Mouse (Mus musculus) CH12.LX (cell line): ENCODE measurements around the gene Dok1. TPM values are rescaled to one million over a fixed set of nuclear protein-coding genes. Genes with fewer than 3 reads are reported as not detected.

ENCODE experiments used
- DNase-seq: peaks from one replicate; pipeline ENCODE4 v3.0.0-alpha.2; 2013; ENCODE audit errors: extremely low read depth
- H3K27ac ChIP-seq: 2 replicates; pipeline ENCODE4 v1.5.1; 2012; ENCODE audit warnings: low read depth, mild to moderate bottlenecking, control low read depth, moderate library complexity; ENCODE audit not compliant: insufficient read depth
- H3K27me3 ChIP-seq: replicated peaks from 2 replicates; pipeline ENCODE3; 2012; ENCODE audit warnings: inconsistent platforms
- H3K36me3 ChIP-seq, 2 experiments: replicated peaks in 1 of 2; 2 replicates each; pipeline versions ENCODE3 to v1.6.1; 2012; ENCODE audit warnings: inconsistent platforms in 1 of 2, low read length in 1 of 2, mild to moderate bottlenecking in 1 of 2, mixed read lengths in 1 of 2, moderate library complexity in 1 of 2; ENCODE audit not compliant: control insufficient read depth in 1 of 2, insufficient read depth in 1 of 2
- H3K4me1 ChIP-seq, 2 experiments: 2 replicates each; pipeline ENCODE4 v1.6.1; 2012; ENCODE audit warnings: inconsistent platforms in 1 of 2, moderate library complexity in 1 of 2; ENCODE audit not compliant: insufficient read depth in 2 of 2, control insufficient read depth in 1 of 2
- H3K4me2 ChIP-seq: 2 replicates; pipeline ENCODE4 v1.6.1; 2012; ENCODE audit warnings: low read depth, mild to moderate bottlenecking, control low read depth; ENCODE audit not compliant: poor library complexity, insufficient read depth, severe bottlenecking
- H3K4me3 ChIP-seq, 3 experiments: fragments of 150-350 bp in 1 of 3; sonication (generic) in 1 of 3; replicated peaks in 1 of 3; 2 replicates each; pipeline versions ENCODE3 to v1.5.1; 2011 to 2012; ENCODE audit warnings: low read depth in 2 of 3, low read length in 2 of 3, mild to moderate bottlenecking in 2 of 3, moderate library complexity in 2 of 3, control low read depth in 1 of 3, improper control_type of control experiment in 1 of 3, inconsistent platforms in 1 of 3, mixed read lengths in 1 of 3; ENCODE audit not compliant: poor library complexity in 1 of 3
- H3K79me2 ChIP-seq: replicated peaks from 2 replicates; pipeline ENCODE4 v1.6.1; 2012; ENCODE audit warnings: mild to moderate bottlenecking, moderate library complexity; ENCODE audit not compliant: control insufficient read depth, poor library complexity, insufficient read depth, severe bottlenecking; ENCODE audit errors: extremely low read depth
- H3K9ac ChIP-seq: 2 replicates; pipeline ENCODE4 v1.6.1; 2012; ENCODE audit warnings: low read depth, mild to moderate bottlenecking, control low read depth, moderate library complexity; ENCODE audit not compliant: insufficient read depth
- H3K9me3 ChIP-seq: replicated peaks from 2 replicates; pipeline ENCODE3; 2012; ENCODE audit warnings: low read length, inconsistent platforms, mixed read lengths
- CHD1 ChIP-seq: IDR thresholded peaks from 2 replicates; pipeline ENCODE4 v1.6.1; 2012; ENCODE audit warnings: low read depth, low read length, improper control_type of control experiment, inconsistent platforms
- E2F4 ChIP-seq: IDR thresholded peaks from 2 replicates; pipeline ENCODE4 v1.6.1; 2011; ENCODE audit warnings: low read depth, low read length, improper control_type of control experiment; ENCODE audit not compliant: insufficient replicate concordance
- ELF1 ChIP-seq: IDR thresholded peaks from 2 replicates; pipeline ENCODE4 v1.6.1; 2014; ENCODE audit warnings: low read depth, mild to moderate bottlenecking, inconsistent platforms, low read length, improper control_type of control experiment
- GABPA ChIP-seq: IDR thresholded peaks from 2 replicates; pipeline ENCODE4 v1.6.1; 2012; ENCODE audit warnings: low read depth, low read length, improper control_type of control experiment, inconsistent platforms; ENCODE audit not compliant: insufficient replicate concordance
- JUN ChIP-seq: IDR thresholded peaks from 2 replicates; pipeline ENCODE4 v1.6.1; 2011; ENCODE audit warnings: low read depth, mild to moderate bottlenecking, low read length, improper control_type of control experiment, moderate library complexity; ENCODE audit not compliant: insufficient read depth
- MEF2A ChIP-seq: IDR thresholded peaks from 2 replicates; pipeline ENCODE4 v1.6.1; 2014; ENCODE audit warnings: low read depth, mild to moderate bottlenecking, inconsistent platforms, low read length, improper control_type of control experiment, borderline replicate concordance
- MXI1 ChIP-seq: IDR thresholded peaks from 2 replicates; pipeline ENCODE4 v1.6.1; 2011; ENCODE audit warnings: mild to moderate bottlenecking, low read depth, low read length, improper control_type of control experiment
- MYC ChIP-seq: IDR thresholded peaks from 2 replicates; pipeline ENCODE4 v1.6.1; 2011; ENCODE audit warnings: low read depth, mild to moderate bottlenecking, improper control_type of control experiment, low read length
- PAX5 ChIP-seq: IDR thresholded peaks from 2 replicates; pipeline ENCODE4 v1.6.1; 2012; ENCODE audit warnings: low read length, inconsistent platforms, mixed read lengths
- POLR2A ChIP-seq: IDR thresholded peaks from 2 replicates; pipeline ENCODE4 v1.6.1; 2011; ENCODE audit warnings: low read depth, mild to moderate bottlenecking, improper control_type of control experiment, low read length
- POLR2AphosphoS2 ChIP-seq: IDR thresholded peaks from 2 replicates; pipeline ENCODE4 v1.6.1; 2011; ENCODE audit warnings: low read depth, low read length, improper control_type of control experiment
- SMC3 ChIP-seq: IDR thresholded peaks from 2 replicates; pipeline ENCODE4 v1.6.1; 2011; ENCODE audit warnings: low read depth, low read length, improper control_type of control experiment
- USF1 ChIP-seq: IDR thresholded peaks from 2 replicates; pipeline ENCODE4 v1.6.1; 2014; ENCODE audit warnings: low read depth, mild to moderate bottlenecking, inconsistent platforms, low read length, improper control_type of control experiment
- USF2 ChIP-seq: conservative IDR thresholded peaks from 2 replicates; pipeline ENCODE4 v1.6.1; 2011; ENCODE audit warnings: low read depth, low read length, improper control_type of control experiment
- ZKSCAN1 ChIP-seq: IDR thresholded peaks from 2 replicates; pipeline ENCODE4 v1.6.1; 2012; ENCODE audit warnings: low read depth, inconsistent platforms, low read length, improper control_type of control experiment, borderline replicate concordance
- ZNF384 ChIP-seq: IDR thresholded peaks from 2 replicates; pipeline ENCODE4 v1.6.1; 2012; ENCODE audit warnings: low read depth, low read length, improper control_type of control experiment, inconsistent platforms
- dilution Hi-C: fragments of 300-500 bp; cut with MboI; formaldehyde crosslinking; loops from 2 replicates; pipeline ENCODE4 v1.14.3; 2020; ENCODE audit warnings: low sequenced_read_pairs; ENCODE audit not compliant: extremely low pct_unique_long_range_greater_than_20kb, extremely low pct_ligation_motif_present
- in situ Hi-C: fragments of 300-500 bp; cut with MboI; formaldehyde crosslinking; loops from 3 replicates; pipeline ENCODE4 v1.14.3; 2019; ENCODE audit warnings: low sequenced_read_pairs, low pct_ligation_motif_present, low pct_unique_long_range_greater_than_20kb, mixed read lengths
- polyA plus RNA-seq: library from polyadenylated mRNA; unstranded; fragments of >175 nt; gene quantifications from 2 replicates; pipeline ENCODE4 v1.2.1, GENCODE M21; 2012; ENCODE audit warnings: low read depth; ENCODE audit not compliant: insufficient read length
- total RNA-seq, 2 experiments: library from RNA; depleted of rRNA; stranded (reverse); fragments of 300-350 nt in 1 of 2; fragments of >200 nt in 1 of 2; gene quantifications; 2 replicates each; pipeline ENCODE4 v1.2.3; 2012 to 2014

The Dok1 gene
- total and polyA plus RNA-seq, 3 experiments, result 21.4 to 33.2 (median 23.8) TPM

DNA sequence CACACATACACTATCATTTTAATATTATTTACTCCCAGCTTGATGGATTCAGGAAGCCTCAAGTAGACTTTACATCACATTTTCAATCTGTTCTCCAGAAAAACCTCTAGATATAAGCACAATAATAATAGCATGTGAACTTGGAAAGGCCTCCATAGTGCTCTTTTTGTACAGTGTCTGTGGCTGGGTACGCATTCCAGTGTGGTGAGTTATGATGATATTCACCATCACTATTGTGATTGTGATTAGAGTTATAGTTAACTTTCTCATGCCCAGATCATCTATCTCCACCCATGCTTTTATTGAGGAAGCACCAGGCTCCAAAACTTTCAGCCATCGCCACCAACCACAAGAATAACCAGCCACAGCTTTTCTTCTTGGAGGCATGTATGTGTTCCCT lies 9.5 kb downstream of the Dok1 start:
- no peak for TF ChIP-seq CHD1
- no peak for TF ChIP-seq JUN
- no peak for TF ChIP-seq E2F4
- TF ChIP-seq USF2, result no peak
- TF ChIP-seq USF1, result no peak
- TF ChIP-seq POLR2AphosphoS2, result no peak
- TF ChIP-seq PAX5, result no peak
- no peak for TF ChIP-seq ZKSCAN1
- TF ChIP-seq GABPA, result no peak
- no peak overlapping the region for H3K9ac ChIP-seq
- in situ Hi-C loops, result no loop called here
- no peaks in the 10 kb centered on the region for H3K36me3 ChIP-seq
- H3K4me2 ChIP-seq, result no peak overlapping the region
- no peaks in the 10 kb centered on the region for H3K27me3 ChIP-seq
- H3K79me2 ChIP-seq, result no peaks in the 10 kb centered on the region
- dilution Hi-C loops, result no loop called here
- peaks cover 23 to 47% of the 10 kb centered on the region in 2 experiments for H3K4me1 ChIP-seq
- H3K9me3 ChIP-seq, result no peaks in the 10 kb centered on the region
- no peak overlapping the region for H3K27ac ChIP-seq
- H3K4me3 ChIP-seq, result no peak overlapping the region
- DNase-seq, result no peak

DNA sequence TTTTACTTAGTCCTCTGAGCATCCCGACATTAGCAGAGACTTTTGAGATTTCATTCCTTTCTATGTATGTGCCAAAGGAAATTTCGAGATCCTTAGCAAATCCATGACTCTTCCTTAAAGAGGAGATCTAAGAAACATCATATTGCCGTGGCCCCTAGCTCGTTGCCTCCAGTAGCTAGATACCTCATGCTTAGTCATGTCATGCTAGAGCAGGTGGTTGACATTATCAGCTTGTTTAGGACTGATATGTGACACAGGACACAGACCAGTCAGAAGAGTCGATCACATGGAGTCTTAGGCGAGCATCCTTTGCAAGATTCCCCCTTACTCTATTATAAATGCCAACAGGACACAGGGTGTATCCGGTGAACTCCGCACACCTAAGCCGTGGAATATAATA lies 10.3 kb downstream of the Dok1 start:
- DNase-seq, result no peak
- in situ Hi-C loops (no loop called here), dilution Hi-C loops (no loop called here)
- peaks cover 18 to 39% of the 10 kb centered on the region in 2 experiments for H3K4me1 ChIP-seq
- H3K79me2 ChIP-seq, result no peaks in the 10 kb centered on the region
- H3K4me2 ChIP-seq, result no peak overlapping the region
- H3K27me3 ChIP-seq, result no peaks in the 10 kb centered on the region
- no peak overlapping the region for H3K27ac ChIP-seq
- TF ChIP-seq ELF1, result no peak
- TF ChIP-seq ZNF384, result no peak
- no peak for TF ChIP-seq MXI1
- TF ChIP-seq MEF2A, result no peak
- TF ChIP-seq SMC3, result no peak
- TF ChIP-seq POLR2A, result no peak
- no peak for TF ChIP-seq E2F4
- no peak for TF ChIP-seq USF1
- no peak for TF ChIP-seq PAX5
- TF ChIP-seq MYC, result no peak
- no peaks in the 10 kb centered on the region for H3K36me3 ChIP-seq
- H3K9ac ChIP-seq, result no peak overlapping the region
- H3K4me3 ChIP-seq, result no peak overlapping the region
- peaks cover 2% of the 10 kb centered on the region for H3K9me3 ChIP-seq
